Mouse (Mus musculus): ENCODE results near the gene Olfr993. TPM values are rescaled to one million over a fixed set of nuclear protein-coding genes. Genes with fewer than 3 reads are reported as not detected.

The Olfr993 gene
- not detected for total RNA-seq (2021)
- long read RNA-seq, experiment 1, result 0 reads
- long read RNA-seq, experiment 2, result 0 reads

DNA sequence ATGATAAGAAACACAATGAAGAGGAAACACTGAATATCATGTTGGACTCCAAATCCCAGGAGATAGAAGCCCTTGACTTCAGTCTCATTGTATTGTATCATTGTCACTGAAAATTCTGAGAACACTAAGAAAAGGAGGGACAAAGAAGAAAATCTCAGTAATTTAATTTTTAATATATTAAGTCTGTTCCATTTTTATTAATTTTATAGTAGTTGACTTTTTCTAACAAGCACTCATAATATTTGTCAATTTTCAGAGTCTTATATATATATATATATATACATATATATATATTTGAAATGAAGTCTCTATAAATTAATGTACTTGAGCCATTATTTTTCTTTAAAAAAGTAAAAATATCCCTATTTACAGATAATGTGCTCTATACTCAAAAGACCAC, at the start of gene Olfr993:
Gene Olfr993, minus strand, starts transcription at position 101 of the 400 bp plus-strand sequence.
- no peak for DNase-seq

GRCm38 (mm10) chr2:85443539-85443938, 28.9 kb upstream of the Olfr993 start, which contains the start of gene Olfr995:
Gene Olfr995, minus strand, starts transcription at chr2:85443639.
- no peak for DNase-seq

- DNase-seq, result no peak
Measured at GRCm38 (mm10) chr2:85442546-85442945, 27.9 kb upstream of the Olfr993 start.

GRCm38 (mm10) chr2:85436351-85436750, 21.7 kb upstream of the Olfr993 start, which contains the start of gene Olfr994:
Gene Olfr994, minus strand, starts transcription at chr2:85436451.
- no peak for DNase-seq

GRCm38 (mm10) chr2:85425893-85426292, 11.2 kb upstream of the Olfr993 start:
- no peak for DNase-seq

DNA sequence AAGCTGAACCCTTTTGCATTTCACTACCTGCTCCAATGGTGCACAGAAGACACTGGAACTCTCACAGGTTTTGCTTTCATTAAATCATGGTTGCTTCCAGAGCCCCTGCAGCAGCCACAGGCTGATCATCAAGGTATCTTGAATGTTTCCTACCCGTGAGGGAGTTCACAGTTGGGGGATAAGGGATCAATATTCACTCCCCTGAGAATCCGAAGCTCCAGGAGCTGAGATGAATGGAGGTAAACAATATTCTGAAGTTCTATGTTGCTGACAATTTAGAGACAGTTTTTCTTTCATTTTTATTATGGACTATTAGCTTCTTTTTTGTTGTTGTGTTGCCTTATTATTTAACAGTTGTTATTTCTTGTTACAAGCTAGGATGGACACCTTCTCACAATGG, 5.3 kb downstream of the Olfr993 start, which contains the start of gene Olfr992:
Gene Olfr992, minus strand, starts transcription at position 101 of the 400 bp plus-strand sequence.
- DNase-seq, result no peak

Other genes with a start within 250 kb of the Olfr993 start
- gene Lrrc55, start 217.7 kb downstream of the Olfr993 start, total RNA-seq (2021), result 10 to 100 TPM; 13.8 to 24.4 TPM
- not detected for gene Olfr987, start 75.6 kb downstream of the Olfr993 start, total RNA-seq (2021)
- gene Olfr988, start 51.6 kb downstream of the Olfr993 start, total RNA-seq (2021), result not detected
- gene Olfr992, start 5.4 kb downstream of the Olfr993 start, total RNA-seq (2021), result not detected
- gene Olfr994, start 21.6 kb upstream of the Olfr993 start, total RNA-seq (2021), result not detected
- not detected for gene Olfr995, start 28.8 kb upstream of the Olfr993 start, total RNA-seq (2021)
- under 1 TPM; 0.26 to 0.33 TPM for gene 4833423E24Rik, start 104.1 kb upstream of the Olfr993 start, total RNA-seq (2021)
- gene Olfr996, start 164.3 kb upstream of the Olfr993 start, total RNA-seq (2021), result not detected
- not detected for gene Olfr998, start 174.1 kb upstream of the Olfr993 start, total RNA-seq (2021)
- not detected for gene Olfr1000, start 197.0 kb upstream of the Olfr993 start, total RNA-seq (2021)
- not detected for gene Olfr1002, start 235.8 kb upstream of the Olfr993 start, total RNA-seq (2021)
- gene Olfr154, start 249.6 kb upstream of the Olfr993 start, total RNA-seq (2021), result not detected